Mouse (Mus musculus): Measurements from ENCODE around the gene Notum. TPM values are rescaled to one million over a fixed set of nuclear protein-coding genes. Genes with fewer than 3 reads are reported as not detected.
A peak's percentile ranks its signal among the peaks of the same experiment; 100 is the strongest.

Gene Notum
- total and polyA plus RNA-seq, 3 experiments: 0.23 to 0.35 TPM; not detected in 1

GRCm38 (mm10) chr11:120651872-120652271, 9.1 kb downstream of the Notum start:
- Histone ChIP-seq H3K27me3 (ENCODE audit: control insufficient read depth, insufficient read depth, low read length) (no peaks in the 10 kb centered on the region), H3K9ac (ENCODE audit: low read depth, low read length) (no peak overlapping the region), H3K79me2 (replicated peaks; ENCODE audit: control insufficient read depth, insufficient read depth, low read length) (no peaks in the 10 kb centered on the region), H3K4me3 (no peak overlapping the region), H3K36me3 (ENCODE audit: control insufficient read depth, insufficient read depth, low read length) (no peaks in the 10 kb centered on the region; the same call in 1 of the 2 replicates), H3K27ac (no peak overlapping the region), H3K4me1 (ENCODE audit: control insufficient read depth, insufficient read depth, low read length) (no peaks in the 10 kb centered on the region)
- 57% methylated on average over 3 of the region's 3 CpGs for WGBS
- TF ChIP-seq CTCF (IDR thresholded peaks at IDR 0.05) (peak; percentile 49), POLR2A (IDR thresholded peaks at IDR 0.05; ENCODE audit: insufficient read depth, low read depth, low read length) (no peak)
- DNase-seq: no peak
- intact Hi-C loops (cut with DNase I): no loop called here

- 7% methylated on average over 13 of the region's 13 CpGs for WGBS
- Histone ChIP-seq H3K36me3 (ENCODE audit: control insufficient read depth, insufficient read depth, low read length) (no peaks in the 10 kb centered on the region; the same call in 1 of the 2 replicates), H3K27ac (peak within 1 kb of the TSS; percentile 88), H3K79me2 (replicated peaks; ENCODE audit: control insufficient read depth, insufficient read depth, low read length) (no peaks in the 10 kb centered on the region), H3K9ac (ENCODE audit: low read depth, low read length) (peak within 1 kb of the TSS; percentile 82), H3K27me3 (ENCODE audit: control insufficient read depth, insufficient read depth, low read length) (no peaks in the 10 kb centered on the region), H3K4me3 (peak within 1 kb of the TSS; percentile 62), H3K4me1 (ENCODE audit: control insufficient read depth, insufficient read depth, low read length) (peaks cover 2% of the 10 kb centered on the region; the same call in 1 of the 2 replicates)
- peak; percentile 69 to 73 for DNase-seq
- TF ChIP-seq POLR2A (IDR thresholded peaks at IDR 0.05; ENCODE audit: insufficient read depth, low read depth, low read length): peak; percentile 74; the same call in 1 of the 2 replicates
- no peak for TF ChIP-seq EP300 (IDR thresholded peaks at IDR 0.05; ENCODE audit: insufficient read depth, low read depth, low read length)
- intact Hi-C loops (cut with DNase I): no loop called here
Measured at GRCm38 (mm10) chr11:120648001-120648476, 12.9 kb downstream of the Notum start, which contains the start of gene Myadml2. Gene Myadml2, minus strand, starts transcription at chr11:120648158.

GRCm38 (mm10) chr11:120647047-120647830, 13.7 kb downstream of the Notum start:
- Histone ChIP-seq H3K36me3 (ENCODE audit: control insufficient read depth, insufficient read depth, low read length) (no peaks in the 10 kb centered on the region; the same call in 1 of the 2 replicates), H3K9ac (ENCODE audit: low read depth, low read length) (peak overlapping the region; percentile 82), H3K4me3 (peak overlapping the region; percentile 62), H3K27me3 (ENCODE audit: control insufficient read depth, insufficient read depth, low read length) (no peaks in the 10 kb centered on the region), H3K79me2 (replicated peaks; ENCODE audit: control insufficient read depth, insufficient read depth, low read length) (no peaks in the 10 kb centered on the region), H3K4me1 (ENCODE audit: control insufficient read depth, insufficient read depth, low read length) (peaks cover 2% of the 10 kb centered on the region; the same call in 1 of the 2 replicates), H3K27ac (peak overlapping the region; percentile 88)
- 58% methylated on average over 35 of the region's 35 CpGs for WGBS
- TF ChIP-seq POLR2A (IDR thresholded peaks at IDR 0.05; ENCODE audit: insufficient read depth, low read depth, low read length) (no peak; the same call in 1 of the 2 replicates), CTCF (IDR thresholded peaks at IDR 0.05) (no peak), EP300 (IDR thresholded peaks at IDR 0.05; ENCODE audit: insufficient read depth, low read depth, low read length) (no peak)
- DNase-seq: no peak
- intact Hi-C loops (cut with DNase I): no loop called here

GRCm38 (mm10) chr11:120643601-120643987, 17.4 kb downstream of the Notum start, which contains the start of gene Pycr1:
Gene Pycr1, minus strand, starts transcription at chr11:120643769.
- H3K4me1 ChIP-seq (ENCODE audit: control insufficient read depth, insufficient read depth, low read length): peaks cover 2% of the 10 kb centered on the region; the same call in 1 of the 2 replicates
- no peak within 1 kb of the TSS for H3K27ac ChIP-seq
- H3K36me3 ChIP-seq (ENCODE audit: control insufficient read depth, insufficient read depth, low read length): no peaks in the 10 kb centered on the region
- H3K79me2 ChIP-seq (replicated peaks; ENCODE audit: control insufficient read depth, insufficient read depth, low read length): no peaks in the 10 kb centered on the region
- DNase-seq: peak; percentile 93 to 95
- under 1% methylated on average over 15 of the region's 15 CpGs for WGBS
- intact Hi-C loops (cut with DNase I): no loop called here
- TF ChIP-seq CTCF (IDR thresholded peaks at IDR 0.05) (no peak), POLR2A (IDR thresholded peaks at IDR 0.05; ENCODE audit: insufficient read depth, low read depth, low read length) (peak; percentile 56), EP300 (IDR thresholded peaks at IDR 0.05; ENCODE audit: insufficient read depth, low read depth, low read length) (no peak)
- no peaks in the 10 kb centered on the region for H3K27me3 ChIP-seq (ENCODE audit: control insufficient read depth, insufficient read depth, low read length)
- H3K9ac ChIP-seq (ENCODE audit: low read depth, low read length): peak within 1 kb of the TSS; percentile 7
- peak within 1 kb of the TSS; percentile 59 for H3K4me3 ChIP-seq

GRCm38 (mm10) chr11:120642939-120643600, 17.9 kb downstream of the Notum start:
- TF ChIP-seq POLR2A (IDR thresholded peaks at IDR 0.05; ENCODE audit: insufficient read depth, low read depth, low read length) (no peak), CTCF (IDR thresholded peaks at IDR 0.05) (no peak), EP300 (IDR thresholded peaks at IDR 0.05; ENCODE audit: insufficient read depth, low read depth, low read length) (no peak)
- DNase-seq: no peak
- H3K27ac ChIP-seq: no peak overlapping the region
- intact Hi-C loops (cut with DNase I): no loop called here
- no peaks in the 10 kb centered on the region for H3K27me3 ChIP-seq (ENCODE audit: control insufficient read depth, insufficient read depth, low read length)
- H3K36me3 ChIP-seq (ENCODE audit: control insufficient read depth, insufficient read depth, low read length): no peaks in the 10 kb centered on the region
- H3K4me3 ChIP-seq: peak overlapping the region; percentile 59
- H3K9ac ChIP-seq (ENCODE audit: low read depth, low read length): peak overlapping the region; percentile 7
- H3K4me1 ChIP-seq (ENCODE audit: control insufficient read depth, insufficient read depth, low read length): peaks cover 2% of the 10 kb centered on the region; the same call in 1 of the 2 replicates
- 1% methylated on average over 18 of the region's 18 CpGs for WGBS
- H3K79me2 ChIP-seq (replicated peaks; ENCODE audit: control insufficient read depth, insufficient read depth, low read length): no peaks in the 10 kb centered on the region

Data from heart, adult 2 months (tissue).